Mouse (Mus musculus) stomach, embryonic 14.5 days (tissue): ENCODE data around the gene H2-K1. TPM values are rescaled to one million over a fixed set of nuclear protein-coding genes. Genes with fewer than 3 reads are reported as not detected.

Experiments
- ATAC-seq: fragments of 200-750 bp; cut with Nextera tagmentation; 2 replicates; pipeline ENCODE4 v1.8.0; 2017; ENCODE audit warnings: low read depth, moderate TSS enrichment; ENCODE audit not compliant: insufficient number of reproducible peaks, insufficient read depth, low FRiP score
- H3K27ac ChIP-seq: fragments of 300-500 bp; sonication (generic); 2 replicates; pipeline ENCODE4 v1.5.1; 2014; ENCODE audit warnings: mild to moderate bottlenecking, low read length, moderate library complexity, mixed read lengths
- H3K27me3 ChIP-seq: fragments of 300-500 bp; sonication (generic); 2 replicates; pipeline ENCODE4 v1.6.1; 2014; ENCODE audit warnings: low read length, control low read depth, mixed read lengths; ENCODE audit not compliant: control insufficient read depth, insufficient read depth
- H3K36me3 ChIP-seq: fragments of 300-500 bp; sonication (generic); 2 replicates; pipeline ENCODE4 v1.6.1; 2014; ENCODE audit warnings: mild to moderate bottlenecking, control low read depth, low read length, moderate library complexity, mixed read lengths; ENCODE audit not compliant: control insufficient read depth, insufficient read depth
- H3K4me1 ChIP-seq: fragments of 300-500 bp; sonication (generic); 2 replicates; pipeline ENCODE4 v1.6.1; 2014; ENCODE audit warnings: low read length, control low read depth, mixed read lengths; ENCODE audit not compliant: control insufficient read depth, insufficient read depth
- H3K4me2 ChIP-seq: fragments of 300-500 bp; sonication (generic); replicated peaks from 2 replicates; pipeline ENCODE4 v1.6.1; 2014; ENCODE audit warnings: low read depth, low read length, control low read depth
- H3K4me3 ChIP-seq: fragments of 300-500 bp; sonication (generic); 2 replicates; pipeline ENCODE4 v1.5.1; 2014; ENCODE audit warnings: low read depth, low read length, control low read depth
- H3K9ac ChIP-seq: fragments of 300-500 bp; sonication (generic); replicated peaks from 2 replicates; pipeline ENCODE4 v1.6.1; 2014; ENCODE audit warnings: low read depth, mild to moderate bottlenecking, control low read depth, low read length, moderate library complexity, mixed read lengths
- H3K9me3 ChIP-seq: fragments of 300-500 bp; sonication (generic); 2 replicates; pipeline ENCODE4 v1.6.1; 2016; ENCODE audit warnings: low read depth, low read length, control low read depth; ENCODE audit not compliant: control insufficient read depth
- WGBS: fragments of 180-500 bp; shearing (Covaris S2); extraction: QIAGEN DNeasy Blood & Tissue Kit; methylation state at CpG from one replicate; pipeline ENCODE4 v1.1.7; 2014; 5-methylcytosine and 5-hydroxymethylcytosine counted together
- polyA plus RNA-seq: library from polyadenylated mRNA; unstranded; fragments of >200 nt; fragmentation: Nextera tagmentation; extraction: Ambion mirVana; gene quantifications from 2 replicates; pipeline ENCODE4 v1.2.1, GENCODE M21; 2014

Gene H2-K1
- polyA plus RNA-seq, 1 experiment from 2014 or later: 38.8 TPM

DNA sequence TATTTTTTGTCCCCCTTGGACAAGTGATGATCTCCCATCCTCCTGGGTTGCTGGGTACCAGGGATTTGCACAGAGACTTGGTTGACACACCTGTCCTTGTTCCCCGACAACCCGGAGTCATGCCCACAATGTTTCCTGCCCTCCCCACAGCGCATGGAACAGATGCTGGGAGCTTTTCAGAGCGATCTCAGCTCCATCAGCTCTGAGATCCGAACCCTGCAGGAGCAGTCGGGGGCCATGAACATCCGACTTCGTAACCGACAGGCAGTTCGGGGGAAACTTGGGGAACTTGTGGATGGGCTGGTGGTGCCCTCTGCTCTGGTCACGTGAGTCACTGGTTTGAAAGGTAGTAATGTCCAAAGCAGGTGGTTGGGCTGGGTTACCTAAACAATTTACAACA is 41.7 kb downstream of the H2-K1 start:
- Histone ChIP-seq H3K36me3 (peaks cover 17% of the 10 kb centered on the region), H3K4me2 (no peak overlapping the region), H3K27ac (no peak overlapping the region), H3K27me3 (no peaks in the 10 kb centered on the region), H3K9me3 (no peaks in the 10 kb centered on the region), H3K9ac (no peak overlapping the region), H3K4me1 (peaks cover 16% of the 10 kb centered on the region; the same call in 1 of the 2 replicates), H3K4me3 (no peak overlapping the region)
- WGBS: 93% methylated on average over 11 of the region's 11 CpGs
- ATAC-seq: no peak

DNA sequence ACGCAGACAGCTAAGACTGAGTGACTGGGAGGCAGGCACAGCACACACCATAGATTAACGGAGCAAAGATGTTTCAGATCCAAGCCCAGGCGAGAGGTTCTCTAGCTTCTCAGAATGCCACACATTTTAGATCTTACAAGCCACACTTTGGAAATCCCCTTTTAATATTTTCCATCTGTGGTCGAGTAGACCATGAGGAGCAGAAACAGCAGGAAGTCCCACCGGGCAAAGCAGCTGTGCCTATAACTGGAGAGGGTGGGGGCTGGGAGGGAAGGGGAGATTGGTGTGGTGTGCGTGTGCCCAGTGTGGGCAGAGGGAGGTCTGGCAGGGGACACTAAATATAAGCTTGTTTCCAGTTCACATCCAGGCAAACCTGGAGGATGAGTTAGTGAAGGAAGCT is 42.7 kb downstream of the H2-K1 start:
- Histone ChIP-seq H3K4me3 (no peak overlapping the region), H3K9me3 (no peaks in the 10 kb centered on the region), H3K27me3 (no peaks in the 10 kb centered on the region), H3K36me3 (peaks cover 26% of the 10 kb centered on the region), H3K4me2 (no peak overlapping the region), H3K4me1 (peaks cover 25% of the 10 kb centered on the region; the same call in 1 of the 2 replicates), H3K27ac (no peak overlapping the region), H3K9ac (no peak overlapping the region)
- 90% methylated on average over 6 of the region's 6 CpGs for WGBS
- ATAC-seq: no peak

DNA sequence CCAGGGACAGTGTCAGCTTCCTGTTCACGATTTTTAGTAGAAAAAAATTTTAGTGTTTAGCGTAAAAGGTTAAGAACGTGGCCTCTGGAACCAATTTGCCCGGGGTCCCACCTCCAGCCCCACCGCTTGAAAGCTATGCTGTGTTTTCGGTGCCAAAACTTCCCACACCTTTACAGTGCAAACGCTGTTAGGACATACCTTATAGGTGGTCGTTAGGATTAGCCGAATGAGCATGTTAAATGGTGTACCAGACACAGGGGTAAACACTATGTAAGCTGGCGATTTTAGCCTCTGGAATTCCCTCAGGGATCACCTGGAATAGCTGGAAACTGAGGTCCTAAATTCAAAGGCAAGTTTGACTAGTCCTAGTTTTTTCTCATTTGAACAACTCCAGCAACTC is 43.8 kb downstream of the H2-K1 start:
- Histone ChIP-seq H3K4me1 (peaks cover 30% of the 10 kb centered on the region; the same call in 1 of the 2 replicates), H3K9me3 (no peaks in the 10 kb centered on the region), H3K9ac (peak overlapping the region; percentile 54), H3K4me2 (peak overlapping the region; percentile 84), H3K4me3 (peak overlapping the region; percentile 99), H3K36me3 (peaks cover 35% of the 10 kb centered on the region), H3K27me3 (no peaks in the 10 kb centered on the region), H3K27ac (peak overlapping the region; percentile 84; the same call in 1 of the 2 replicates)
- no peak for ATAC-seq
- WGBS: 8% methylated on average over 10 of the region's 10 CpGs

DNA sequence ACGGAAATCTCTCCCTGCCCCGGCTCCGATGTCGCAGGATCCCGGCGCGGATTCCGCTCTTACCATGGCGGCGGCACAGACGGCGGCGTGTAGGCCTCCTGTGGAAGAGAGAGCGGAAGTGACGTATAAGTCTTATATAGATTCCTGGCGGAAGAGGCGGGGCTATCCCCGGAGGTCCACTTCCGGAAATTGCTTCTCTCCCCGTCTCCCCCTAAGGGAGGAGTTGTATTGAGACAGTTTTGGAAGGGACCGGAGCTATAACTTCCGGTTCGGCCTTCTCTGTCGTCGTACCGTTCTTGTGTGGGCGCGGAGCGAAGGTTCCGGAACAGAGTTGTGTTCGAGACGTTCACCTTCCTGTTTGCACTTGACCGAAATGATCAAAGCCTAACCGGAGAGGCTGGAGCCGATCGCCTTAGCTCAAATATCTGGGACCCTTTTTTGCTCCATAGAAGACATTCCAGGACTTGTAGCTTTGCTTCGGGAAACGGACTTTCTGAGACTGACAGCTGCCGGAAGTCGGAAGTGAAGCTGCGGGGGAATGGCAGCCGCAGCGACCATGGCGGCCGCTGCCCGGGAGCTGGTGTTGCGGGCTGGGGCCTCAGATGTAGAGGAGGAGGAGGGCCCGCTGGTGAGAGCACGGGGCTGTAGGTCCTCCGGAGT is 44.5 kb downstream of the H2-K1 start, which contains the start of the genes Vps52 and Rps18:
TSS of gene Vps52 (plus strand) at position 258 of the 660 bp plus-strand sequence.
TSS of gene Rps18 (minus strand) at position 447 of the 660 bp plus-strand sequence.
- peak within 1 kb of the TSS; percentile 97 for H3K9ac ChIP-seq
- peak; percentile 89 for ATAC-seq
- H3K4me1 ChIP-seq: peaks cover 30% of the 10 kb centered on the region; the same call in 1 of the 2 replicates
- no peaks in the 10 kb centered on the region for H3K9me3 ChIP-seq
- peak within 1 kb of the TSS; percentile 99 for H3K4me3 ChIP-seq
- peaks cover 35% of the 10 kb centered on the region for H3K36me3 ChIP-seq
- under 1% methylated on average over 50 of the region's 50 CpGs for WGBS
- no peaks in the 10 kb centered on the region for H3K27me3 ChIP-seq
- peak within 1 kb of the TSS; percentile 100 for H3K4me2 ChIP-seq
- H3K27ac ChIP-seq: peak within 1 kb of the TSS; percentile 94

DNA sequence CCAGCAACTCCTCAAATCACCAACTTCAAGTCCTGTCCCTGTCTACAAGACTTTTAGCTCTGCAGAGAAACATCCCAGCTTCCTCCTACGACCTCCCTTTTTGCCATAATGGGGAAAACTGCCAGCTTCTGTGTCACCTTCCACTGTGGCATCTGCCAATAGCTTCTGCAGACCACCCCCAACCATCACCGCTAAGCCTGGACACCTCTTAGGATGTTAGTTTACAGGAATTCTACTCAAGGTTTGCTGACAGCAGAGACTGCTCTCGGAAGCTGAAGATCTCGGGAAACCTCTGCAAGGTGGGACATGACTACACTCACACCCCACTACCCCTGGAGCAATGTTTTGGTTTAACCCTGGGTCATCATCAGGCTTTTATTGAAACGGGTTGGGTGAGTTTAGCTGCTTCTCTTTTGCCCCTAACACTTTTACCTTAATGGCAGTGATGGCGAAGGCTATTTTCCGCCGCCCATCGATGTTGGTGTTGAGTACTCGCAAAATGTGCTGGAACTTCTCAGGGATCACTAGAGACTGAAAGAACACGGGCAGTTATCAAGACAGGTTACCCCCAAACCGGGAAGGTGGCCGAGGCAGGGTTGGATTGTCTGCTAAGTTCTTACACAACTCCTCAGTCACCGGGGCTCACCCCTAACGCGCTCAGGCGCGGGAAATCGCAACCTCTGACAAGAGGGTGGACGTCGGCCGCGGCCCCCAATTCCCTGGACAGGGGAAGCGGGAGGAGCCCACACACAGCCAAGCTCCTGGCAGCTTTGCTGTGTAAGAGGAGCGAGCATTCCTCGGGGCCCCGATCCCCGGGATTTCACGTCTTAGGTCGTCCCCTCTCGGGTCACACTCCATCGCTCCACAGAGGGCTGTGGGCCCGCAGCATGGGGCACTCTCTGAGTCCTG is 45.2 kb downstream of the H2-K1 start:
- H3K36me3 ChIP-seq: peaks cover 34% of the 10 kb centered on the region

DNA sequence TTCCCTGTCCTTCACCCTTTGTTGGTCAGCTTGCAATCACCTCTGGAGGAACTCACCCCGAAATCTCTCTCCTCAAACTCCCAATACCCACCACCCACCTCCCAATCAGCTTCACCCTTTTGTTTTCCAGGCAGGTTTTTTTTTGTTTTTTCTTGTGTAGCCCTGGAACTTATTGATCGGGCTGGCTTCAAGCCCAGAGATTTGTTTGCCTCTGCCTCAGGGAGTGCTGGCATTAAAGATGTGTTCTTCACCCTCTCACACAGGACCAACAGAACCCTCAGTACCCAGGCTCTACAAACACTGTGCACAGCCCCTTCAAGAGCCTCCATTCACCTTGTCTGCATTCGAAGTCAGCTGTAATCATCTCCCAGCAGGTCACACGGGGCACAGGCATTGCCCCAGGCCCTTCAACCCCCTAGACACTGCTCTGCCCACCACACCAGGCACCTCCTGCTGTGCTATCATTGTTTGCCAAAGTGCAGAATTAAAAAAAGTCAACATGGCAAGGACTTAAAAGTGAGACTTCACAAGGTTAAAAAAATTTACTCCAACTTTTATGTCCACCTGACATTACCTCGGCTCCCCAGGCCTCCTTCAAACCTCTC is 46.1 kb downstream of the H2-K1 start:
- Histone ChIP-seq H3K36me3 (peaks cover 27% of the 10 kb centered on the region), H3K4me2 (peak overlapping the region; percentile 100), H3K4me1 (peaks cover 39% of the 10 kb centered on the region; the same call in 1 of the 2 replicates), H3K4me3 (peak overlapping the region; percentile 99), H3K27me3 (no peaks in the 10 kb centered on the region), H3K9ac (peak overlapping the region; percentile 97), H3K9me3 (no peaks in the 10 kb centered on the region), H3K27ac (peak overlapping the region; percentile 94)
- ATAC-seq: no peak
- 34% methylated on average over 5 of the region's 5 CpGs for WGBS

More for the DNA sequence above, 45.2 kb downstream of the H2-K1 start:
- WGBS: 1% methylated on average over 33 of the region's 33 CpGs
- no peaks in the 10 kb centered on the region for H3K27me3 ChIP-seq
- H3K4me1 ChIP-seq: peaks cover 33% of the 10 kb centered on the region; the same call in 1 of the 2 replicates
- no peaks in the 10 kb centered on the region for H3K9me3 ChIP-seq
- peak overlapping the region; percentile 100 for H3K4me2 ChIP-seq
- peak overlapping the region; percentile 97 for H3K9ac ChIP-seq
- peak overlapping the region; percentile 99 for H3K4me3 ChIP-seq
- ATAC-seq: no peak
- peak overlapping the region; percentile 94 for H3K27ac ChIP-seq

DNA sequence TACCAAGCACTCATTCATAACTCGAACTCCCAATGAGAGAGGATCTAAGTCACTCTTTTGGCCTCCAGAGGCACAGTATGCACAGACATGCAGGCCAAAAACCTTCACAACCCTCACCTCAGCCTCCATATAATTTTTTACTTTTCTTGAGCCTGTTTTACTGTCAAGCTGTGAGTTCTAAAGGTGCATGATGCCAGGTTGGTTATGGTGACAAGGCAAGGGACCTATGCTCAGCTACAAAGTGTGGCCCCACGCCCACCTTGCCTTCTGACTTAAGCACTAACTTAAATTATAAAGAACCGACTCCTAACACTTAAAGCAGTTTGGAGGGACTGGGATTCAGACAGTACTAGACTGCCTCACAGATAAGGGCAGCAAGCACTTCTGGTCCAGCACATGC is 46.8 kb downstream of the H2-K1 start:
- peaks cover 39% of the 10 kb centered on the region; the same call in 1 of the 2 replicates for H3K4me1 ChIP-seq
- no peak overlapping the region; the same call in 1 of the 2 replicates for H3K4me3 ChIP-seq
- no peak for ATAC-seq
- no peaks in the 10 kb centered on the region for H3K9me3 ChIP-seq
- 0 out of 2 replicates have a peak overlapping the region, but pooled peaks have one; percentile 6 for H3K9ac ChIP-seq
- H3K27ac ChIP-seq: no peak overlapping the region
- 79% methylated on average over 3 of the region's 3 CpGs for WGBS
- 0 out of 2 replicates have a peak overlapping the region, but pooled peaks have one; percentile 100 for H3K4me2 ChIP-seq
- peaks cover 31% of the 10 kb centered on the region for H3K36me3 ChIP-seq
- H3K27me3 ChIP-seq: no peaks in the 10 kb centered on the region

DNA sequence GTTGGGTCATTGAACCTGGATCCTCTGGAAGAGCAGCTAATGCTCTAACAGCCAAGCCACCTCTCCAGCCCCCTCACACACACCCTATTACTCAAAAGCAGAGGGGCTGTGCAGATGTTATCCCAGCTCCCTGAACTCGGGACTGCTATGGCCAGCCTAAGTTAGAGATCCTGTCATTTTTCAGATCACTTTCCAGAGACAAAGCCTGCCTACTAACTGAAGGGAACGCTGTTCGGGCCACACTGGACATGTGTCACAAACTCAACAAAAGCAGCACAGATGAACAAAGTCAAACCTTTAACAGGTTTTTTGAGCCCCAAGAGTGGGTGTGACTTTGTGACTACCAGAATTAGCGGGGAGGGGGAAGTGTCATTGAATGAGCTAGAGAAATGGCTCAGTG is 47.3 kb downstream of the H2-K1 start:
- H3K4me1 ChIP-seq: peaks cover 39% of the 10 kb centered on the region; the same call in 1 of the 2 replicates
- no peak for ATAC-seq
- H3K4me3 ChIP-seq: no peak overlapping the region
- WGBS: 78% methylated on average over 4 of the region's 4 CpGs
- H3K9me3 ChIP-seq: no peaks in the 10 kb centered on the region
- H3K27me3 ChIP-seq: no peaks in the 10 kb centered on the region
- no peak overlapping the region for H3K4me2 ChIP-seq
- no peak overlapping the region for H3K27ac ChIP-seq
- no peak overlapping the region; the same call in 1 of the 2 replicates for H3K9ac ChIP-seq
- H3K36me3 ChIP-seq: peaks cover 31% of the 10 kb centered on the region
